Mouse (Mus musculus) lung, adult 2 months (tissue): ENCODE measurements at regions not wholly inside any gene's neighbourhood (a gene's known extent, or its start where the extent isn't known, plus 50 kb on each side); places are given as distances from the start of the nearest gene placed in this dataset.

Source experiments
- CTCF ChIP-seq: fragments of 200-500 bp; IDR thresholded peaks from 2 replicates; pipeline ENCODE4 v1.5.1; 2011; ENCODE audit warnings: mild to moderate bottlenecking, low read length, control low read depth; ENCODE audit not compliant: insufficient read depth
- POLR2A ChIP-seq: fragments of 200-500 bp; IDR thresholded peaks from 2 replicates; pipeline ENCODE4 v1.6.1; 2011; ENCODE audit warnings: low read depth, mild to moderate bottlenecking, control low read depth, low read length, borderline replicate concordance; ENCODE audit errors: extremely low read depth

DNA sequence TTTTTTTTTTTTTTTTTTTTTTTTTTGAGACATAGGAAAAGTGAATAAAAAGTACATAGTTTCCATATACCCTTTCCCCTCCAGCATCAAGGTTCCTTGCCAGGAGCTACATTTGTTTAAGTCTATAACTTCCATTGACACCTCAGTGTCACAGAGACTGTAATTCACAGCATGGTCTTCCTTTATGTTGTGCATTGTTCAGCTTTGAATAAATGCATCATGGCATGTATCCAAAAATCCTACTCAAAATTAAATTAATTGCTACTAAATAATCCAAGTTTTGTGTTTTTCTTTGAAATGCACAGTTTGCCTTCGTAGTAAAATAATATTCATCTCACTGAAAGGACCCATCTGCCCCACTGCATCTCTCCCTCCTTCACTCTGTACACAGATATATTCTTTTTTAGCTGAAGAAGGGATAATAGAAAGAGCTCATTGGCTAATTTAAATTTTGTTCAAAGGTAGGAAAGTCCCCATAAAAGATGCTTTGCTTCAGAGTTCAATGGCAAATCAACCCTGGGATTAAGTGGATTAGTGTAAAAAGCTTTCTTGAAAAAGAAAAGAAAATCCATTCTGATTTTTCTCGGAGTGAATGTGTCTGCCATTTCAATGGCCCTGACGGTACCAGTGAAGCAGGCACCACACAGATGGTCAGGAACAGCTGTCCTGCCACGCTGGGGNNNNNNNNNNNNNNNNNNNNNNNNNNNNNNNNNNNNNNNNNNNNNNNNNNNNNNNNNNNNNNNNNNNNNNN, 301.3 kb upstream of the Marcks start:
- TF ChIP-seq CTCF (no peak), POLR2A (no peak)
